Mouse (Mus musculus): ENCODE data around the gene Plch2. TPM values are rescaled to one million over a fixed set of nuclear protein-coding genes. Genes with fewer than 3 reads are reported as not detected.

Plch2 gene
- polyA plus RNA-seq, 1 experiment = 23.9 TPM

GRCm38 (mm10) chr4:154983767-154984166, 72.8 kb downstream of the Plch2 start:
- Histone ChIP-seq H3K4me1 (ENCODE audit: control insufficient read depth, insufficient read depth, low read length) (peaks cover 3% of the 10 kb centered on the region; the same call in 1 of the 2 replicates), H3K4me3 (replicated peaks; ENCODE audit: extremely low read depth, low read depth, low read length) (no peak overlapping the region)
- TF ChIP-seq POLR2A (IDR thresholded peaks at IDR 0.05; ENCODE audit: borderline replicate concordance, extremely low read depth, low read depth, low read length) = no peak
- TF ChIP-seq CTCF (IDR thresholded peaks at IDR 0.05; ENCODE audit: insufficient read depth, low read length) = no peak
- no peak for DNase-seq
- 37% methylated on average over 24 of the region's 24 CpGs for WGBS

DNA sequence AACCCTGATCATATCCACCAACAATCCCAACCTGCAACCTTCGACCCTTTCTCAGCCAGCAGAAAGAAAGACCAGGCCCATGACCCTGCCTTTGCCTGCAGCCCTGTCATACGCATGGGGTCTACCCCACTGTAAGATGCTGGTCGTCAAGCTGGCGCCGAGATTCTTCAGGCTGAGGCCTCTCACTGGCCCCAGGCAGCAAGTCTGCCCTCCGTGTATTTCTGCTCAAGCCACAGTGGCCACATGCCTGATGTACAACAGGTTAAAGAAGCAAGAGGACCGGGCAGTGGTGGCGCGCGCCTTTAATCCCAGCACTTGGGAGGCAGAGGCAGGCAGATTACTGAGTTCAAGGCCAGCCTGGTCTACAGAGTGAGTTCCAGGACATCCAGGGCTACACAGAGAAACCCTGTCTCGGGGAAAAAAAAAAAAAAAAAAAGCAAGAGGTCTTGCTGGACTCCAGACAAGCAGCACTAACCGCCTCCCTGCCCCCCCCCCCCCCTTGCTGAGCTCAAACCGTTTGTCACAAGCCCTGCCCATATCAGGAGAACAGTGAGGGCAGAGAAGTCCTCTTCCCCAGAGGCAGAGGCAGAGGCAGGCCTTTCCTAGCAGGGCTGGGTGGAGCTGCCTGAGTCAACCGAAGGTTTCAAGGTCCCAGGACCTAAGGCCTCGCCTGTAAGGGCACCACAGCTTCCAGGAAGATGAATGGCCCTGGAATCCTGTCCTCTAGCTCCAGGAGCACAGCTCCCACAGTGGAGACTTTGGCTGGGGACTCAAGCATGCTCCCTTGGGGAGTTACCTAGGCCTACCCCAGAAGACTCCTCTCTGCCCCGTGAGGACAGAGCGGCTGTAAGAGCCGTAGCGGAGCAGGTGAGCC, 74.1 kb downstream of the Plch2 start:
- Histone ChIP-seq H3K4me1 (ENCODE audit: control insufficient read depth, insufficient read depth, low read length) (peaks cover 3% of the 10 kb centered on the region; the same call in 1 of the 2 replicates), H3K4me3 (replicated peaks; ENCODE audit: extremely low read depth, low read depth, low read length) (no peak overlapping the region)
- no peak for DNase-seq
- TF ChIP-seq CTCF (IDR thresholded peaks at IDR 0.05; ENCODE audit: insufficient read depth, low read length) = no peak
- TF ChIP-seq POLR2A (IDR thresholded peaks at IDR 0.05; ENCODE audit: borderline replicate concordance, extremely low read depth, low read depth, low read length) = no peak
- WGBS = 72% methylated on average over 19 of the region's 19 CpGs

DNA sequence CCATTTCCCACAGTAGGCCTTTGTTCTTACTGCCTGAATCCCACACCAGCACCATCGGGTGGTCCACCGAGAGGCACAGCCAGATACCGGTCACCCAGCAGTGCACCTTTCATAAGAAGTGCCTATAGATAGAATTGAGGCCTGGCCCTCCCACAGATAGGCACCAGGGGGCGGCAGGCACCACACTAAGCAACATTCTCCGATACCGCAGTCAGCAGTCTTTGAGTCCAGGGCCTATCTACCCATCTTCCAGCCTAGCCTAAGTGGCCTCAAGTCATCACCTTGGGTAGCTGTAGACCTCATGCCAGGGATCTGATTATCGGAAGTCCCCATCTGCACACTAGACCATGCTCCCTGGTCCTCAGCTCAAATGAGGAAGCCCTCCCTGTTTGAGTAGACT, 75.1 kb downstream of the Plch2 start:
- DNase-seq = peak; percentile 36
- no peak overlapping the region for H3K4me3 ChIP-seq (replicated peaks; ENCODE audit: extremely low read depth, low read depth, low read length)
- 30% methylated on average over 7 of the region's 7 CpGs for WGBS
- peaks cover 3% of the 10 kb centered on the region; the same call in 1 of the 2 replicates for H3K4me1 ChIP-seq (ENCODE audit: control insufficient read depth, insufficient read depth, low read length)
- TF ChIP-seq CTCF (IDR thresholded peaks at IDR 0.05; ENCODE audit: insufficient read depth, low read length) (peak; percentile 65), POLR2A (IDR thresholded peaks at IDR 0.05; ENCODE audit: borderline replicate concordance, extremely low read depth, low read depth, low read length) (no peak)

- DNase-seq = peak; percentile 25
- Histone ChIP-seq H3K4me1 (ENCODE audit: control insufficient read depth, insufficient read depth, low read length) (peaks cover 3% of the 10 kb centered on the region; the same call in 1 of the 2 replicates), H3K4me3 (replicated peaks; ENCODE audit: extremely low read depth, low read depth, low read length) (no peak overlapping the region)
- 72% methylated on average over 6 of the region's 6 CpGs for WGBS
- TF ChIP-seq CTCF (IDR thresholded peaks at IDR 0.05; ENCODE audit: insufficient read depth, low read length) (no peak), POLR2A (IDR thresholded peaks at IDR 0.05; ENCODE audit: borderline replicate concordance, extremely low read depth, low read depth, low read length) (no peak)
Observed at GRCm38 (mm10) chr4:154981076-154981475, 75.5 kb downstream of the Plch2 start.

GRCm38 (mm10) chr4:154980110-154980509, 76.5 kb downstream of the Plch2 start:
- WGBS = 85% methylated on average over 4 of the region's 4 CpGs
- TF ChIP-seq CTCF (IDR thresholded peaks at IDR 0.05; ENCODE audit: insufficient read depth, low read length) (peak; percentile 47), POLR2A (IDR thresholded peaks at IDR 0.05; ENCODE audit: borderline replicate concordance, extremely low read depth, low read depth, low read length) (no peak)
- DNase-seq = no peak
- H3K4me3 ChIP-seq (replicated peaks; ENCODE audit: extremely low read depth, low read depth, low read length) = no peak overlapping the region
- peaks cover 3% of the 10 kb centered on the region; the same call in 1 of the 2 replicates for H3K4me1 ChIP-seq (ENCODE audit: control insufficient read depth, insufficient read depth, low read length)

DNA sequence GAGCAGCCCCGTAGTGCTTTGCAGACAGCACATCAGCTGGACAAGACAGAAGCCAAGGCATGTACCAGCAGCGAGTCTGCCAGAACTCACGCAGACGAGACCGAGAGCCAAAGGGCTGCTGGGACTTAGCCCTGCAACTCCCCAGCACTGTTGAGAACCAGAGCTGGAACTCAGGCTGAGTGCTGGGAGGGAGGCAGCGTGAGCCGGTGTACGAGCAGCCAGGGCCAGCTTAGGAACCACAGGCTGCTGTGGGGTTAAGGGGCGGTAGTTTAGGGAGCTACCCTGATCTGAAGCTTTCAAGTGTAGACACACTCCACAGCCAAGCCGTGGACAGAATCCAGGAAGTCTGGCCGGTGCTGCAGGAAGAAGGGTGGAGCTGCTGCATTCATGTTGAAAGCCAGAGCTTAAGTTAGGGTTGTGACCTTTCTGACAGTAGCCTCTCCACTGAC, 82.4 kb downstream of the Plch2 start:
- no peak for DNase-seq
- Histone ChIP-seq H3K4me3 (replicated peaks; ENCODE audit: extremely low read depth, low read depth, low read length) (no peak overlapping the region), H3K4me1 (ENCODE audit: control insufficient read depth, insufficient read depth, low read length) (no peaks in the 10 kb centered on the region)
- TF ChIP-seq POLR2A (IDR thresholded peaks at IDR 0.05; ENCODE audit: borderline replicate concordance, extremely low read depth, low read depth, low read length) (no peak), CTCF (IDR thresholded peaks at IDR 0.05; ENCODE audit: insufficient read depth, low read length) (no peak)
- WGBS = 69% methylated on average over 11 of the region's 11 CpGs

GRCm38 (mm10) chr4:154972546-154972945, 84.0 kb downstream of the Plch2 start:
- Histone ChIP-seq H3K4me1 (ENCODE audit: control insufficient read depth, insufficient read depth, low read length) (no peaks in the 10 kb centered on the region; the same call in 1 of the 2 replicates), H3K4me3 (replicated peaks; ENCODE audit: extremely low read depth, low read depth, low read length) (no peak overlapping the region)
- WGBS = 93% methylated on average over 12 of the region's 12 CpGs
- DNase-seq = no peak
- TF ChIP-seq POLR2A (IDR thresholded peaks at IDR 0.05; ENCODE audit: borderline replicate concordance, extremely low read depth, low read depth, low read length) (no peak), CTCF (IDR thresholded peaks at IDR 0.05; ENCODE audit: insufficient read depth, low read length) (no peak)

GRCm38 (mm10) chr4:154967173-154967572, 89.4 kb downstream of the Plch2 start:
- DNase-seq = peak; percentile 29
- WGBS = 73% methylated on average over 5 of the region's 5 CpGs
- peak; percentile 40; the same call in 1 of the 2 replicates for TF ChIP-seq CTCF (IDR thresholded peaks at IDR 0.05; ENCODE audit: insufficient read depth, low read length)
- TF ChIP-seq POLR2A (IDR thresholded peaks at IDR 0.05; ENCODE audit: borderline replicate concordance, extremely low read depth, low read depth, low read length) = no peak
- Histone ChIP-seq H3K4me1 (ENCODE audit: control insufficient read depth, insufficient read depth, low read length) (peaks cover 3% of the 10 kb centered on the region), H3K4me3 (replicated peaks; ENCODE audit: extremely low read depth, low read depth, low read length) (no peak overlapping the region)

GRCm38 (mm10) chr4:154965856-154966255, 90.7 kb downstream of the Plch2 start:
- peaks cover 5% of the 10 kb centered on the region for H3K4me1 ChIP-seq (ENCODE audit: control insufficient read depth, insufficient read depth, low read length)
- DNase-seq = no peak
- TF ChIP-seq POLR2A (IDR thresholded peaks at IDR 0.05; ENCODE audit: borderline replicate concordance, extremely low read depth, low read depth, low read length) (no peak), CTCF (IDR thresholded peaks at IDR 0.05; ENCODE audit: insufficient read depth, low read length) (no peak)
- H3K4me3 ChIP-seq (replicated peaks; ENCODE audit: extremely low read depth, low read depth, low read length) = no peak overlapping the region
- 35% methylated on average over 3 of the region's 3 CpGs for WGBS

Measured in lung, adult 2 months (tissue).